Mouse (Mus musculus) testis, postnatal 14 days (tissue): ENCODE data around the gene Gm49337.
A peak's percentile ranks its signal among the peaks of the same experiment; 100 is the strongest.

Source experiments
- DNase-seq: peaks from one replicate; pipeline ENCODE4 v3.0.0; 2021; ENCODE audit warnings: low spot score

The Gm49337 gene

GRCm38 (mm10) chr4:116162142-116162541, 11.0 kb upstream of the Gm49337 start:
- DNase-seq = no peak

- no peak for DNase-seq
These were observed 8.2 kb upstream of the Gm49337 start for GRCm38 (mm10) chr4:116164759-116165554.

- DNase-seq = no peak
These were observed 7.3 kb upstream of the Gm49337 start for GRCm38 (mm10) chr4:116165708-116166407.

- DNase-seq = no peak
These were observed 5.8 kb upstream of the Gm49337 start, which contains the start of gene Tspan1 for GRCm38 (mm10) chr4:116167404-116167803. Tspan1 (minus strand) TSS chr4:116167601.

- no peak for DNase-seq
These were observed 4.4 kb upstream of the Gm49337 start for GRCm38 (mm10) chr4:116168617-116169352.

- no peak for DNase-seq
These were observed 3.9 kb upstream of the Gm49337 start for GRCm38 (mm10) chr4:116169353-116169672.

GRCm38 (mm10) chr4:116173752-116174151, 568 bp downstream of the Gm49337 start:
- DNase-seq = no peak

- DNase-seq = no peak
These were observed 1.4 kb downstream of the Gm49337 start for GRCm38 (mm10) chr4:116174466-116175116.

- no peak for DNase-seq
These were observed 2.0 kb downstream of the Gm49337 start for GRCm38 (mm10) chr4:116175136-116175535.

- DNase-seq = no peak
These were observed 2.7 kb downstream of the Gm49337 start for GRCm38 (mm10) chr4:116175711-116176542.

- DNase-seq = peak; percentile 70
These were observed 3.4 kb downstream of the Gm49337 start for GRCm38 (mm10) chr4:116176543-116176988.

- no peak for DNase-seq
These were observed 4.0 kb downstream of the Gm49337 start for GRCm38 (mm10) chr4:116177140-116177539.

- no peak for DNase-seq
These were observed 8.9 kb downstream of the Gm49337 start for GRCm38 (mm10) chr4:116182079-116182478.

- DNase-seq = no peak
These were observed 9.6 kb downstream of the Gm49337 start for GRCm38 (mm10) chr4:116182745-116183144.

- DNase-seq = no peak
These were observed 11.9 kb downstream of the Gm49337 start for GRCm38 (mm10) chr4:116185083-116185482.

GRCm38 (mm10) chr4:116192286-116192835, 19.2 kb downstream of the Gm49337 start:
- DNase-seq = no peak

- DNase-seq = no peak
These were observed 20.6 kb downstream of the Gm49337 start for GRCm38 (mm10) chr4:116193583-116194383.

- DNase-seq = no peak
These were observed 25.2 kb downstream of the Gm49337 start for GRCm38 (mm10) chr4:116198422-116198821.

- DNase-seq = no peak
These were observed 31.2 kb downstream of the Gm49337 start for GRCm38 (mm10) chr4:116204422-116204821.

GRCm38 (mm10) chr4:116206531-116206930, 33.3 kb downstream of the Gm49337 start:
- no peak for DNase-seq
